Mouse (Mus musculus): ENCODE measurements around the gene Tnnc2. TPM values are rescaled to one million over a fixed set of nuclear protein-coding genes. Genes with fewer than 3 reads are reported as not detected.

Tnnc2 gene
- polyA plus RNA-seq, 1 experiment = not detected

DNA sequence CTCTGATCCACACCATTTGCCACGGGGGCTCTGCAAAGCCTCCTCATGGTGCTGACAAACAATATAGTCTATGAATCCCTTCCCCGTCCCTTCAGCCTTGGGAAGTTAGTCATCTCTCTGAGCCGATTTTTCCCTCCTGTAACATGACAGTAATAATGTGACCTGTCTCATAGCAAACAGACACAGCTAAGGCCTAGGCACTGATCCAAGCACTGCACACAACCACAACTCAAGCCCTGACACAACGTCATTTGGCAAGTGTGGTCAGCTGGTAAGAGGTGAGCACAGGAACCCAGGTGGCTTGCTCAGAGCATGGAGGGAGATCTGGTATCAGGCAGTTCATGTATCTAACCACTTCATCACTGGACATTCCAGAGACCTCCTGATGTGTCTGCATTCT is 16.1 kb upstream of the Tnnc2 start:
- Histone ChIP-seq H3K27ac (ENCODE audit: insufficient read depth, low read length) (no peak overlapping the region), H3K4me1 (ENCODE audit: control insufficient read depth, insufficient read depth, insufficient read length) (no peaks in the 10 kb centered on the region), H3K27me3 (ENCODE audit: control insufficient read depth, insufficient read depth, low read length) (no peaks in the 10 kb centered on the region), H3K4me3 (ENCODE audit: extremely low read depth, insufficient read depth, insufficient read length) (no peak overlapping the region), H3K36me3 (ENCODE audit: control insufficient read depth, insufficient read depth, low read length) (peaks cover 39% of the 10 kb centered on the region)
- 85% methylated on average over 4 of the region's 4 CpGs for WGBS
- TF ChIP-seq POLR2A (IDR thresholded peaks at IDR 0.05; ENCODE audit: low read depth, low read length) (no peak), CTCF (IDR thresholded peaks at IDR 0.05; ENCODE audit: extremely low read depth, insufficient read depth, insufficient read length, insufficient replicate concordance) (no peak)
- no peak for DNase-seq (ENCODE audit: low read depth in 1 of 2, low spot score in 2 of 2)

DNA sequence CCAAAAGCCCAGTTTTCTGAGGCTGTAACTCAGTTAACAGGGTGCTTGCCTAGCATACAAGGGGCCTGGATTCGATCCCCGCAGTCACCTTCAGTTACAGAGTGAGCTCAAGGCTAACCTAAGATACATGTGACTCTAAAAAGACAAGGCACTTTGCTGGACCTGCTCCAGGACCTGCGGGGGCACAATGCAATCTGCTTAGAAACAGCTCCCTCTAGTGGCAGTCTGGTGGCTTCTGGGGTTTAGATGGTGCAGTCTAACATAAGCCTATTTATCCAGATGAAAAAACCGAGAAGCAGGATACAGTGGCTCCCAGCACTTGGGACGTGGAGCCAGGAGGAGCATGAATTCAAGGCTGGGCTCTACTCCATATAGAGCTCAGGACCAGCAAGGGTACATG is 14.5 kb upstream of the Tnnc2 start:
- H3K4me1 ChIP-seq (ENCODE audit: control insufficient read depth, insufficient read depth, insufficient read length) = no peaks in the 10 kb centered on the region
- H3K27me3 ChIP-seq (ENCODE audit: control insufficient read depth, insufficient read depth, low read length) = no peaks in the 10 kb centered on the region
- peak; percentile 61 to 62 for DNase-seq (ENCODE audit: low read depth in 1 of 2, low spot score in 2 of 2)
- TF ChIP-seq POLR2A (IDR thresholded peaks at IDR 0.05; ENCODE audit: low read depth, low read length) (no peak), CTCF (IDR thresholded peaks at IDR 0.05; ENCODE audit: extremely low read depth, insufficient read depth, insufficient read length, insufficient replicate concordance) (peak; percentile 63; the same call in 1 of the 2 replicates)
- no peak overlapping the region for H3K4me3 ChIP-seq (ENCODE audit: extremely low read depth, insufficient read depth, insufficient read length)
- peaks cover 32% of the 10 kb centered on the region for H3K36me3 ChIP-seq (ENCODE audit: control insufficient read depth, insufficient read depth, low read length)
- 37% methylated on average over 5 of the region's 5 CpGs for whole genome bisulfite sequencing
- H3K27ac ChIP-seq (ENCODE audit: insufficient read depth, low read length) = no peak overlapping the region

DNA sequence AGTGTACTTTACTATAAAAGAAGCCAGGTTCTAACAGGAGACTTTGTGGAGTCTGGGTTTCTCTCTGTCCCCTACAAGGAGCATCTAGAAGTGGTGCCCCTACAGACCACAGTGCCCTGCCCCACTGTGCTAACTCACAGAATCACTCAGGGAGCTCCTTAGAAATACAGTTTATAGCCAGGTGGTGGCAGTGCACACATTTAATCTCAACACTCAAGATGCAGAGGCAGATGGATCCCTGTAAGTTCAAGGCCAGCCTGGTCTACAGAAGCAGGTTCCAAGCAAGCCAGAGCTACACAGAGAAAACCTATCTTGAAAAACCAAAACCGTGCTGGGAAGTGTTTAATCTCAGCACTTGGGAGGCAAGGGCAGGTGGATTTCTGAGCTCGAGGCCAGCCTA is 14.0 kb upstream of the Tnnc2 start:
- H3K27ac ChIP-seq (ENCODE audit: insufficient read depth, low read length) = no peak overlapping the region
- H3K36me3 ChIP-seq (ENCODE audit: control insufficient read depth, insufficient read depth, low read length) = peaks cover 30% of the 10 kb centered on the region
- WGBS = 86% methylated on average over 2 of the region's 2 CpGs
- no peaks in the 10 kb centered on the region for H3K4me1 ChIP-seq (ENCODE audit: control insufficient read depth, insufficient read depth, insufficient read length)
- no peak overlapping the region for H3K4me3 ChIP-seq (ENCODE audit: extremely low read depth, insufficient read depth, insufficient read length)
- DNase-seq (ENCODE audit: low read depth in 1 of 2, low spot score in 2 of 2) = no peak
- no peaks in the 10 kb centered on the region for H3K27me3 ChIP-seq (ENCODE audit: control insufficient read depth, insufficient read depth, low read length)
- TF ChIP-seq POLR2A (IDR thresholded peaks at IDR 0.05; ENCODE audit: low read depth, low read length) (no peak), CTCF (IDR thresholded peaks at IDR 0.05; ENCODE audit: extremely low read depth, insufficient read depth, insufficient read length, insufficient replicate concordance) (no peak)

DNA sequence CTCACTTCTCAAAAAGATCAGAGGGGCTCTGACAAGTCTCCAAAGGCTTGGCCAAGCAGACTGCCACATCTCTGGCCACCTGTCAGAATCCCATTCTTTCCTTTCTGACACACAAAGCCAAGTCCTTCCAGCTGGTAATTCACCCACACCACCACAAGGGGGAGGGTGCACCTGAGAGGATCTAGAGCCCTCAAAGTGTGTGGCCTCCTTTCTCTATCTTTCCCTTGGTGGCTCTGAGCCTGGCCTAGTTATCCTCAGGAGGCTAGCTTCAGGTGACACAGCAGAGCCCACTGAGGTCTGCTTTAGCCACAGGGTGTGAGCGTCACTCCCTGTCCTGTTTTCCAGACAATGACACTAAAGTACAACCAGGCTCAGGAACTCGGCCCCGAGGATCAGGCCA is 13.5 kb upstream of the Tnnc2 start:
- H3K36me3 ChIP-seq (ENCODE audit: control insufficient read depth, insufficient read depth, low read length) = peaks cover 30% of the 10 kb centered on the region
- H3K4me3 ChIP-seq (ENCODE audit: extremely low read depth, insufficient read depth, insufficient read length) = no peak overlapping the region
- DNase-seq (ENCODE audit: low read depth in 1 of 2, low spot score in 2 of 2) = peak in 1 of 2 experiments; percentile 52
- H3K4me1 ChIP-seq (ENCODE audit: control insufficient read depth, insufficient read depth, insufficient read length) = no peaks in the 10 kb centered on the region
- no peak overlapping the region for H3K27ac ChIP-seq (ENCODE audit: insufficient read depth, low read length)
- TF ChIP-seq CTCF (IDR thresholded peaks at IDR 0.05; ENCODE audit: extremely low read depth, insufficient read depth, insufficient read length, insufficient replicate concordance) (peak; percentile 47; the same call in 1 of the 2 replicates), POLR2A (IDR thresholded peaks at IDR 0.05; ENCODE audit: low read depth, low read length) (no peak)
- H3K27me3 ChIP-seq (ENCODE audit: control insufficient read depth, insufficient read depth, low read length) = no peaks in the 10 kb centered on the region
- 91% methylated on average over 3 of the region's 3 CpGs for WGBS

DNA sequence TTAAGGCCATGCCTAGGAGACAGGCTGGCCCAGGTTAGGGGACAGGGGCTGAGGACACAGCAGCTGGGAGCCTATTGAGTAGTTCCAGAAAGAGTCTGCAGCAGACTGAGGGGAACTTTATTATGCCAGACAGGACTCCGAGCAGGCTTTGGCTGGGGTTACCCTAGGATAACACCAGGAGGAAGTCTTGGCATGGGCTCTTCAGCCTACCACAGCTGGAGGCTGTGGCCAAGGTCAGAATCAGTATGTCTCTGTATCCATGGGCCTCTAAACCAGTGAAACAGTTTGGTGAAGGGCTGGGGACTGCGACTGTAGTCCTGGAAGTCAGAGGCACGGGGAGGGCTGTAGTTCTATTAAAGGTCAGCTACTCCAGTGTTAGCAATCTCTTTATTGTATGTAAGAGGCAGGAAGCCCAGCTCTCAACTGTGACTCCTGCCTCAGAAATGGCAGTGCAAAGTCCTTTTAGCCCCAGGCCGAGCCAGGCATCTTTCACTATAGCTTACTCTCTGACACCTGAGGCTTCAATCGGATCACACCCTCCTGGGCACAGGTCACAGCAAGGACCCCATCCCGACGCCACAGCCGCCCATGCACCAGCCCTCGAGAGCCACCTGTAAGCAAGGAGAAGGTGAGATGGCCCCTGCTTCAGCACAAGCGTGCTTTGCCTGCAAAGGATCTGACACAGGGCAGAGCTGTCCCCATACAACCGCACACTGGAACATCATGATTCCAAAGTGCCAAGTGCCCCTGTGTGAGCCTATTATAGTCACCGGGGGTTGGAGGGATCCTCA is 12.8 kb upstream of the Tnnc2 start:
- Histone ChIP-seq H3K4me3 (ENCODE audit: extremely low read depth, insufficient read depth, insufficient read length) (no peak overlapping the region), H3K36me3 (ENCODE audit: control insufficient read depth, insufficient read depth, low read length) (peaks cover 29% of the 10 kb centered on the region), H3K27me3 (ENCODE audit: control insufficient read depth, insufficient read depth, low read length) (no peaks in the 10 kb centered on the region), H3K4me1 (ENCODE audit: control insufficient read depth, insufficient read depth, insufficient read length) (no peaks in the 10 kb centered on the region), H3K27ac (ENCODE audit: insufficient read depth, low read length) (no peak overlapping the region)
- no peak for DNase-seq (ENCODE audit: low read depth in 1 of 2, low spot score in 2 of 2)
- no peak for TF ChIP-seq POLR2A (IDR thresholded peaks at IDR 0.05; ENCODE audit: low read depth, low read length)
- no peak for TF ChIP-seq CTCF (IDR thresholded peaks at IDR 0.05; ENCODE audit: extremely low read depth, insufficient read depth, insufficient read length, insufficient replicate concordance)
- WGBS = 91% methylated on average over 12 of the region's 12 CpGs

DNA sequence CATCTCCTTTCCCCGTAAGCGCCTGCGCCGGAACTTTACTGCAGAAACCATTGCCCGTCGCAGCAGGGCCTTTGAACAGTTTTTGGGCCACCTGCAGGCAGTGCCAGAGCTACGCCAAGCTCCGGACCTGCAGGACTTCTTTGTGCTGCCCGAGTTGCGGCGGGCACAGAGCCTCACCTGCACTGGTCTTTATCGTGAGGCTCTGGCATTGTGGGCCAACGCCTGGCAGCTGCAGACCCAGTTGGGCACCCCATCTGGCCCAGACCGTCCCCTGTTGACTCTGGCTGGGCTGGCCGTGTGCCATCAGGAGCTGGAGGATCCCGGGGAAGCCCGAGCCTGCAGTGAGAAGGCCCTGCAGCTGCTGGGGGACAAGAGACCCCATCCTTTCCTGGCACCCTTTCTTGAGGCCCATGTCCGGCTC is 12.1 kb upstream of the Tnnc2 start:
- WGBS = 94% methylated on average over 18 of the region's 18 CpGs

DNA sequence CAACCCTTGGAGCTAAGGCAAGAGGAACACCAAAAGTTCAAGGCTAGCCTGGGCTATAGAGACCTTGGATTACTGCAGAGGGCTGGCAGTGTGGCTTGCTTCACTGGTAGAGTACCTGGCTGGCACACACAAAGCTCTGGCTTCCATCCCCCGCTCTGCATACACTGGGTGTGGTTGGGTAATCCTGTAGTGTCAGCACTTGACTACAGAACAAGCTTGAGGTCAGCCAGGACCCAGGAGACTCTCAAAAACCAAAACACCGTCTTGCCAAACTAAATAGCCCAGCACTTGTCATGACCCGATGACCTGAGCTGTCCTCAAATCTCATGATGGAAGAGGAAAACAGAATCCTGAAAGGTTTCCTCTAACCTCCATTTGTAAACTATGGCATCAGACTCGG is 10.7 kb upstream of the Tnnc2 start:
- no peak overlapping the region for H3K27ac ChIP-seq (ENCODE audit: insufficient read depth, low read length)
- no peak for DNase-seq (ENCODE audit: low read depth in 1 of 2, low spot score in 2 of 2)
- 90% methylated on average over 4 of the region's 4 CpGs for whole genome bisulfite sequencing

More for the DNA sequence above, 12.1 kb upstream of the Tnnc2 start:
- TF ChIP-seq POLR2A (IDR thresholded peaks at IDR 0.05; ENCODE audit: low read depth, low read length) (no peak), CTCF (IDR thresholded peaks at IDR 0.05; ENCODE audit: extremely low read depth, insufficient read depth, insufficient read length, insufficient replicate concordance) (no peak)
- Histone ChIP-seq H3K4me1 (ENCODE audit: control insufficient read depth, insufficient read depth, insufficient read length) (no peaks in the 10 kb centered on the region), H3K27me3 (ENCODE audit: control insufficient read depth, insufficient read depth, low read length) (no peaks in the 10 kb centered on the region), H3K4me3 (ENCODE audit: extremely low read depth, insufficient read depth, insufficient read length) (no peak overlapping the region), H3K27ac (ENCODE audit: insufficient read depth, low read length) (no peak overlapping the region), H3K36me3 (ENCODE audit: control insufficient read depth, insufficient read depth, low read length) (peaks cover 29% of the 10 kb centered on the region)
- no peak for DNase-seq (ENCODE audit: low read depth in 1 of 2, low spot score in 2 of 2)

More for the DNA sequence above, 10.7 kb upstream of the Tnnc2 start:
- H3K4me1 ChIP-seq (ENCODE audit: control insufficient read depth, insufficient read depth, insufficient read length) = peaks cover 5% of the 10 kb centered on the region; the same call in 1 of the 2 replicates
- TF ChIP-seq CTCF (IDR thresholded peaks at IDR 0.05; ENCODE audit: extremely low read depth, insufficient read depth, insufficient read length, insufficient replicate concordance) = no peak
- no peak for TF ChIP-seq POLR2A (IDR thresholded peaks at IDR 0.05; ENCODE audit: low read depth, low read length)
- no peaks in the 10 kb centered on the region for H3K27me3 ChIP-seq (ENCODE audit: control insufficient read depth, insufficient read depth, low read length)
- no peak overlapping the region for H3K4me3 ChIP-seq (ENCODE audit: extremely low read depth, insufficient read depth, insufficient read length)
- H3K36me3 ChIP-seq (ENCODE audit: control insufficient read depth, insufficient read depth, low read length) = peaks cover 21% of the 10 kb centered on the region

All from spleen, adult 2 months (tissue).